Mouse (Mus musculus): ENCODE measurements around the gene Itga9.

The Itga9 gene

DNA sequence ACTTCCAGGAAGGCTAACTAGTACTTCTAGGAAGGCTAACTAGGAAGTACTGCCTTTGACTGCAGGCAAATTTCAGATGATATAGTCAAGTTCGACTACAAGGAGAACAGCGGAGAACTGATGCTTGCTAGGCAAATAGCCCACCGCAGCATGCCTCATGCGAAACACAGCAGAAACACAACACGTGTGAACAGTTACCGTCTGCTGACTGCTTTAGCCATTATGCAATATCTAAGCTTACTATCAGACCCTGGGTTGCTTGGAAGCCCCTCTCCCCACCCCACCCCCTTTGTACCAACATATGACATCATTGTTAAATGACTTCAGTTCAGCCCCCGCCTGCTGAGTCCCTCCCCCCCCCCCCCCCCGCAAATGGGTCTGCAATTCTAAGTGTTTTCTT lies 123.7 kb downstream of the Itga9 start:
- no peak for DNase-seq

DNA sequence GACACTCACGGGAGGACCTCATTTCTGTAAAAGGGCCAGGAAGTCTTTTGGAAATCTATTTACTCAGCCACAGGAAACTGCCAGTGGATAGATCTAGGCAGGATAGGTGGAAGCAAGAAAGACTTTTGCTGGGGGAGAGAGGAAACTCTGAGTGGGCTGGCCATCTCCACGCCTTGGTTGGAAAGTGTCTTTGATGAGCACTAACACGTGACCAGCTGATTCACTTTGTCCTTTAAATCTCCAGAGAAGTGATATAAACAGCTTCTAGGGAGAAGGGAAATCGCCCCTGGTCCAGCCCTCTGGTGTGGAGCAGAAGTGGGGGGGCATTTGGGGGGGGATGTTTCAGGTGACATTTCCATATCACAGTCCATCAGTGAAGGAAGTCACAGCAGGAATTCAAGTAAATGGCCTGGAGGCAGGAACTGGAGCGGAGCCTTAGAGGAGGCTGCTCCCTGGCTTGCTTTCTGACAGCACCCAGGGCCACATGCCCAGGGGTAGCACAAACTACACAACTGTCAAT lies 124.4 kb downstream of the Itga9 start:
- peak; percentile 60 for DNase-seq

- DNase-seq, result peak; percentile 67
These were observed 125.2 kb downstream of the Itga9 start for GRCm38 (mm10) chr9:118731650-118732049.

DNA sequence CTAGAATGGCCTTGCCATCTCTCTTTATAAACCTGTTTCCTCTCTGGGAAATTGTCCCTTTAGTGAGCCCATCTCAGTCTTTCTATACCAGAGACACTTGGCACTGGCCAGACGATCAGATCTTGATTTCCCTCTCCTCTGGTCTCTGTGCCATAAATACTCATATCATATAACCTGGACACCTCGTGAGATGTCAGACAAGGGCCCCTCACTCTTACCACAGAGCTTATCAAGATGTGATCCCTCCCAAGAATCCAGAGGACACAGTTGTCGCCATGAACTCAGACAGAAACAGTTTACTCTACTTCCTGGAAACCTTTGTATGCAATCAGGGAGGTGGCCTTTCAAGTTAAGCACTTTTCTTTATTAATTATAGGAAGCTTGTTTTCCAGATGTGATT lies 127.1 kb downstream of the Itga9 start:
- DNase-seq, result no peak

- peak; percentile 32 for DNase-seq
These were observed 130.6 kb downstream of the Itga9 start for GRCm38 (mm10) chr9:118737124-118737523.

DNA sequence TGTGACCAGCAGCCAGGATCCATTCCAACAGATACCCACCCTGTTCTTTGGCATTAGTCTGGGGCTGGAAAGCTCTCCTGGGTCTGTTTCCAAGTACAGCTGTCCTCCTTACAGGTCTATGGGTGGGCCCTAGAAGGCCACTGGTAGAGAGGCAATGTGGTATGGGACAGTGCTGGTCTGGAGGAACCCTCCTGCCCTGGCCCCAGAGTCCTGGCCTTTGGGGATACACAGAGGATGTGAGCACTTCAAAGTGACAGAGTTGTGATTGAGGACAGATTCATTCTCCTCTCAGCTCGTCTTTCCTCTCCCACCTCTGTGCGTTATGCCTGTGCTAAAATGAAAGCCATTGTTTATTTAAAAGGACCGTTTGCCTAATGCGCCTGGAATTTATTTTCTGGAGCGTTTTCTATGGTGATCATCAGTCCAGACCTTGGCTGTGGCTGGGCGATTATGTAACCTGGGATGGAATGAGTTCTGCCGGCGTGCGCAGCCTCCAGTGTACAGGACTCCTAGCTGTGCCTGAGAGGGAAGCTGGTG lies 131.2 kb downstream of the Itga9 start:
- peak; percentile 89 for DNase-seq

DNA sequence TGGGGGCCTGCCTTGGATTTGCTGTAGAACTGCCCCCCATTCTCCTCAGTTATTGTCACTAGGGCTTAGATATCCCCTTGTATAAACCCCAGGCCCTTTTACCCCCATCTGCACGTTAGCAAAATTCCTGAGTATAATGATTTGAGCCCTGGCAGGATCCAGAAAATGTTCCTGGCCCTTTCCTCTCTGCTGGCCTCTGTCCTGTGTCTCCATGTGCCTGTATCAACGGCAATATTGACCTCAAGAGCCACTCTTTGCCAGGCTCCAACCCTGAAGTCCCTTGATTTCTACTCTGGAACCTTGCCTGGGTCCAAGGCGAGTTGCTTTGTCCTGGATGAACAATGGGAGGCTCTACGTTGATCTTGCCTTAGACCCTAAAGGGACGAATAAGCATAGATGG lies 131.8 kb downstream of the Itga9 start:
- no peak for DNase-seq

GRCm38 (mm10) chr9:118739071-118739470 lies 132.6 kb downstream of the Itga9 start:
- no peak for DNase-seq

- DNase-seq, result no peak
These were observed 133.2 kb downstream of the Itga9 start for GRCm38 (mm10) chr9:118739659-118740058.

DNA sequence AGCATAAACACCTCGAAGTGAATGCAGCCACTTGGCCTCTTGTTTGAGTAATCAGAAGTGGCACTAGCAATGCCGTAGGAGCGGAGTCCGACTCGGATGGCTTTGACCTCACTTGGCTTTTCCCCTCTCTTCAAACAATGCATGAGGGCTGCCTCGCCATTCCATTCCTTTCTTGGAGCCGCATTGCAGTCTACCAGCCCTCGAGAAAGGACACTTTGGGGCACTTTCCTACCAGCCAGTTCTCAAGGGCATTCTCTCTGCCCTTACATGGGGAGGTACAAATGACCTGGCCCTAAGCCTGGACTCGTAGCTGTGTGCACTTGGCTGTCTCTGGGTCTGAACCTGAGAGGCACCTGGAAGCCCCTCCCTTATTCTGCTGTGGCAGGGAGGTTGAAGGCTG lies 134.8 kb downstream of the Itga9 start:
- peak; percentile 75 for DNase-seq

GRCm38 (mm10) chr9:118749335-118749949 lies 143.0 kb downstream of the Itga9 start:
- no peak for DNase-seq

GRCm38 (mm10) chr9:118750828-118751227 lies 144.3 kb downstream of the Itga9 start:
- DNase-seq, result no peak

GRCm38 (mm10) chr9:118752376-118752775 lies 145.9 kb downstream of the Itga9 start:
- no peak for DNase-seq

- no peak for DNase-seq
These were observed 153.0 kb downstream of the Itga9 start for GRCm38 (mm10) chr9:118759462-118759861.

- no peak for DNase-seq
These were observed 155.6 kb downstream of the Itga9 start for GRCm38 (mm10) chr9:118761953-118762590.

- peak; percentile 70 for DNase-seq
These were observed 156.3 kb downstream of the Itga9 start for GRCm38 (mm10) chr9:118762759-118763158.

GRCm38 (mm10) chr9:118763203-118763602 lies 156.7 kb downstream of the Itga9 start:
- DNase-seq, result peak; percentile 52

- DNase-seq, result no peak
These were observed 157.2 kb downstream of the Itga9 start for GRCm38 (mm10) chr9:118763646-118764045.

DNA sequence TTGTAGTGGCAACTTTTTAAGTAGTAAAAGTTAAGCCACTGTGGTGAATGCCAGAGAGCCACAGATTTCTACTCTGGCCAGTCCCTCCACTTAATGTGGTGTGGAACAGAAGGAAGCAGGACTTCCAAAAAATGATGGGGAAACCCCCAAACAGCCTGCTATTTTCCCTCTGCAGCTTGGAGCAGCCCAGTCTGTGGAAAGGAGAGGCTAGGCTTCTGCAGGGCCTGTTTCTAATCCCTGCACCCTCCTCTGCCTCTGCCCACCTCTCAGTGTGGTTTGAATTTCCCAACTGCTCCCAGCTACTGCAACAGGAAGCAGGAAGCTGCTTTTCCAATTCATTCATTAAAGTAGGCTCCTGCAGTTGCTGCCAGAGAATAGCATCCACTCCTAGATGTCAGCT lies 158.6 kb downstream of the Itga9 start:
- DNase-seq, result no peak

DNA sequence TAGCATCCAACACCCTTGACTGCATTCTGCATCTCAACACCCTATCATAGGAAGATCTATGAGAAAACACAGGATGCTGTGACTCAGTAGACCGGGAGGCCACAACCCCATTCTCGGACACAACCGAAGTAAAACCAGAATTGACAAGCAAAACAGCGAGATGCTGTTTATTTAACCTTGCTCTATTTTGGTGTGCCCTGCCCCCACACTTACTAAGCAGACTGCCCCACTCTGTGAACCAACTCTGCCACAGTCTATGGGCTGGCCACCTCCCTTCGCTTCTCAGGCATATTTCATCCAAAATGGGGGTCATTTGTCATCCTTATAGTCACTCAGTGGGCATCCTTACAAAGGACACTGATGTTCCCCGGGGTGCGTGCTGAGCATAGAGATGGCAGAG lies 160.5 kb downstream of the Itga9 start:
- DNase-seq, result no peak

DNA sequence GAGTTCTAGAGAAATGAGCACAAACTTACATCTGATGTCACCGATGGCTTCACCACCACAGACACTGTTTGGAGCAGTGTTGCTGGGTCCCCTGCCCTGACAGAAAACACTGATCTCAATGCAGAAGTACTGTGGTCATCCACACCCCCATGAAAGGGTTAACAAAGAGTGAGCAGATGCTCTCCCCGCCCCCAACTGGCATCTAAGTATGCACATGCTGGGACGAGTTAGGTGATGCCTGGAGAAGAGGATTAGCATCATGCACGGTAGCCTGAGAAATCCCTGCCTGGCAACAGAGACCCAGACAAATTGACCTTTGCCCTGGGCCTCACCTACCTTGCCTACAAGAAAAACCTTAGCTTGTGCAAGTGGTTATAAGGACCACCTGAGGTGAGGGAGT lies 162.1 kb downstream of the Itga9 start:
- DNase-seq, result no peak

DNA sequence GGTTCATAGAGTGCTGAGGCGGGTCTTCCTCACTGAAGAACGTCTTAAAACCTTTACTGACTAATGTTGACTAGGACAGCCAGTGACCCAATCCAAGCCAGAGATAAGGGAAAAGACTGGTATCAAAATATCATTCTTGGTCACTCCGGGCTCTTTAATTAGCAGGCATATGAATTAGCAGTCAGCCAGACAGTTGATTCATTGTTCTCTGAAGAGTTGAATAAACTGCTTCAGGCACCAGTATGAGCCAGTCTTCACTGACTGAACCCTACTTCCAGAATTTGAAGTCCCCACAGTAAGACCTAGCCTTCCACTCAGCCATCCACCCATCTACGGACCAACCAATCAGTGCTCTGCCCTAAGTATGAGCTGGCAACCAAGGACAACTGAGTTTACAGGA lies 163.9 kb downstream of the Itga9 start:
- DNase-seq, result no peak

GRCm38 (mm10) chr9:118774676-118775075 lies 168.2 kb downstream of the Itga9 start:
- no peak for DNase-seq

- no peak for DNase-seq
These were observed 170.5 kb downstream of the Itga9 start for GRCm38 (mm10) chr9:118776880-118777438.
